Mouse (Mus musculus) embryonic facial prominence, embryonic 15.5 days (tissue): ENCODE measurements around the gene Swt1. TPM values are rescaled to one million over a fixed set of nuclear protein-coding genes. Genes with fewer than 3 reads are reported as not detected.

Source experiments
- ATAC-seq: fragments of 200-750 bp; cut with Nextera tagmentation; 2 replicates; pipeline ENCODE4 v1.8.0; 2017; ENCODE audit warnings: low read depth, moderate TSS enrichment; ENCODE audit not compliant: insufficient number of reproducible peaks, low FRiP score, low TSS enrichment
- H3K27ac ChIP-seq: fragments of 300-500 bp; sonication (generic); replicated peaks from 2 replicates; pipeline ENCODE4 v1.5.1; 2015; ENCODE audit warnings: mild to moderate bottlenecking, inconsistent platforms
- H3K27me3 ChIP-seq: fragments of 300-500 bp; sonication (generic); 2 replicates; pipeline ENCODE4 v1.6.1; 2015; ENCODE audit warnings: inconsistent platforms
- H3K36me3 ChIP-seq: fragments of 300-500 bp; sonication (generic); 2 replicates; pipeline ENCODE4 v1.6.1; 2015; ENCODE audit warnings: mild to moderate bottlenecking, inconsistent platforms
- H3K4me1 ChIP-seq: fragments of 300-500 bp; sonication (generic); 2 replicates; pipeline ENCODE4 v1.6.1; 2015; ENCODE audit warnings: inconsistent platforms
- H3K4me2 ChIP-seq: fragments of 300-500 bp; sonication (generic); replicated peaks from 2 replicates; pipeline ENCODE4 v1.6.1; 2015; ENCODE audit warnings: mild to moderate bottlenecking, inconsistent platforms
- H3K4me3 ChIP-seq: fragments of 300-500 bp; sonication (generic); replicated peaks from 2 replicates; pipeline ENCODE4 v1.5.1; 2015; ENCODE audit warnings: mild to moderate bottlenecking, inconsistent platforms
- H3K9ac ChIP-seq: fragments of 300-500 bp; sonication (generic); 2 replicates; pipeline ENCODE4 v1.6.1; 2015; ENCODE audit warnings: inconsistent platforms
- H3K9me3 ChIP-seq: fragments of 300-500 bp; sonication (generic); replicated peaks from 2 replicates; pipeline ENCODE4 v1.6.1; 2016; ENCODE audit warnings: inconsistent platforms
- WGBS: fragments of 180-500 bp; shearing (Covaris S2); methylation state at CpG from one replicate; pipeline ENCODE4 v1.1.7; 2015; 5-methylcytosine and 5-hydroxymethylcytosine counted together
- microRNA-seq: library from miRNA; unstranded; fragments of <30 nt; microRNA quantifications from one replicate; pipeline ENCODE4, GENCODE M21; 2016; ENCODE audit warnings: borderline number of aligned reads
- polyA plus RNA-seq: library from polyadenylated mRNA; unstranded; fragments of >200 nt; fragmentation: Nextera tagmentation; extraction: Ambion mirVana; gene quantifications from 2 replicates; pipeline ENCODE4 v1.2.1, GENCODE M21; 2015

The Swt1 gene
- polyA plus RNA-seq, 1 experiment from 2014 or later: 24.2 TPM

- Histone ChIP-seq H3K27me3 (no peaks in the 10 kb centered on the region), H3K27ac (no peak overlapping the region), H3K4me2 (no peak overlapping the region), H3K4me1 (no peaks in the 10 kb centered on the region), H3K36me3 (no peaks in the 10 kb centered on the region), H3K9ac (no peak overlapping the region), H3K9me3 (no peaks in the 10 kb centered on the region), H3K4me3 (no peak overlapping the region)
- ATAC-seq: no peak
- 60% methylated on average over 7 of the region's 7 CpGs for WGBS
These were observed 109.0 kb downstream of the Swt1 start for GRCm38 (mm10) chr1:151319267-151319666.

Small RNA genes within 50 kb of the gene (microRNA-seq; reads per million reads assigned to microRNA genes)
- not detected for gene Mir7682

Other genes starting within 250 kb of the Swt1 start
- gene Gm47985, start 245.9 kb downstream of the Swt1 start, polyA plus RNA-seq: 0.16 TPM in 1 of 2 replicates, not detected in the other
- gene Gm8947, start 236.1 kb downstream of the Swt1 start, polyA plus RNA-seq: 0.28 and 0.44 TPM in 2 replicates
- not detected in 2 replicates for gene Gm47995, start 230.0 kb downstream of the Swt1 start, polyA plus RNA-seq
- 0.21 TPM in 1 of 2 replicates, not detected in the other for gene 3110040M04Rik, start 224.3 kb downstream of the Swt1 start, polyA plus RNA-seq
- gene Gm47996, start 218.3 kb downstream of the Swt1 start, polyA plus RNA-seq: not detected in 2 replicates
- gene Ivns1abp, start 84.0 kb downstream of the Swt1 start, polyA plus RNA-seq: 256 and 268 TPM in 2 replicates
- gene Trmt1l, start 87 bp upstream of the Swt1 start, polyA plus RNA-seq: 44.9 and 48.2 TPM in 2 replicates
- 80.1 and 83.8 TPM in 2 replicates for gene Rnf2, start 72.5 kb upstream of the Swt1 start, polyA plus RNA-seq
- gene Fam129a, start 142.7 kb upstream of the Swt1 start, polyA plus RNA-seq: 18.9 and 22.0 TPM in 2 replicates